Mouse (Mus musculus) olfactory bulb, adult 2 months (tissue): ENCODE results near the gene Tyrp1. TPM values are rescaled to one million over a fixed set of nuclear protein-coding genes. Genes with fewer than 3 reads are reported as not detected.

Experiments
- H3K27ac ChIP-seq: fragments of 200-500 bp; 2 replicates; pipeline ENCODE4 v1.5.1; 2012; ENCODE audit warnings: low read depth, low read length; ENCODE audit not compliant: insufficient read depth
- H3K4me1 ChIP-seq: fragments of 200-500 bp; 2 replicates; pipeline ENCODE4 v1.6.1; 2012; ENCODE audit warnings: low read length; ENCODE audit not compliant: control insufficient read depth, insufficient read depth
- H3K4me3 ChIP-seq: fragments of 200-500 bp; 2 replicates; pipeline ENCODE4 v1.5.1; 2012; ENCODE audit warnings: mild to moderate bottlenecking, low read depth, low read length, moderate library complexity; ENCODE audit not compliant: insufficient read depth
- CTCF ChIP-seq: fragments of 200-500 bp; IDR thresholded peaks from 2 replicates; pipeline ENCODE4 v1.5.1; 2012; ENCODE audit warnings: low read depth, mild to moderate bottlenecking, low read length, moderate library complexity; ENCODE audit not compliant: insufficient read depth
- POLR2A ChIP-seq: fragments of 200-500 bp; IDR thresholded peaks from 2 replicates; pipeline ENCODE4 v1.6.1; 2012; ENCODE audit warnings: mild to moderate bottlenecking, low read depth, low read length, moderate library complexity; ENCODE audit not compliant: insufficient read depth
- WGBS: fragments of 180-500 bp; shearing (Covaris S2); methylation state at CpG from one replicate; pipeline ENCODE4 v1.1.7; 2018; 5-methylcytosine and 5-hydroxymethylcytosine counted together
- polyA plus RNA-seq: library from polyadenylated mRNA; stranded (reverse); fragments of >200 nt; gene quantifications from 2 replicates; pipeline ENCODE4 v1.2.4, GENCODE M21; 2012; ENCODE audit warnings: low replicate concordance; ENCODE audit not compliant: missing spikeins, insufficient read depth, insufficient read length

Tyrp1 gene
- polyA plus RNA-seq, 1 experiment = not detected

DNA sequence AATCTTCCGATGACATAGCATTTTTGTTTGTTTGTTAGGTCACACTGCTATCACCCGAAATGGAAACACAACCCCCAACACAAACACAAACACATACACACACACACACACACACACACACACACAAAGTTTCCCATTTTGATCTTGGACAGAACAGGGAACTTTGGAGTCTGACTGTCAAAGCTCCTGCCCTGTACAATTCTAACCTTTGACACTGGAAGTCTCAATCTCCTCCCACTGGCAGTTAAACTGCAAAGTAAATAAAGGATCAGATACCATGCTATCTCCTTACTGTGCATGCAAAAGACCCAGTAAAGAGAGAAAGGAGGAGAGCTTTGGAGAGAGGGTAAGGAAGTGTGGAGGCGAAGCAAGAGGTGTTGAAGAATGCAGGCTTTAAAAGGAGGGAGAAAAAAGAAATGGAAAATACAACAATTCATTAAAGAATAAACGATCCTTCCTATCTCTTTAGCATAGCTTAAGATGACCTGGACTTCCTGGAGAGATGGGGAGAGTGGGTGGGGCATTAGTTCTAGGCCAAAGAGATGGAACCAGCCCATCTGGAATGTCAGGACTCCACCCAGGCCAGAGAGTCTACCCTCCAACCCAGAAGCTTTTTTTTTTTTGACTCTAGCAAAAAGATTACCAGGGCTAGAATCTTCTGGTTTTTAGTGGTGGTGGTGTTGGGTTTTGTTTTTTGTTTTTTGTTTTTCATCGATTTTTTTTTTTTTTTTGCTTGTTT is 40.4 kb downstream of the Tyrp1 start:
- TF ChIP-seq POLR2A (no peak), CTCF (no peak)
- Histone ChIP-seq H3K4me1 (0 out of 2 replicates have a peak, but pooled peaks cover 2% of the 10 kb centered on the region), H3K4me3 (no peak overlapping the region), H3K27ac (no peak overlapping the region)
- 77% methylated on average over 5 of the region's 5 CpGs for WGBS

DNA sequence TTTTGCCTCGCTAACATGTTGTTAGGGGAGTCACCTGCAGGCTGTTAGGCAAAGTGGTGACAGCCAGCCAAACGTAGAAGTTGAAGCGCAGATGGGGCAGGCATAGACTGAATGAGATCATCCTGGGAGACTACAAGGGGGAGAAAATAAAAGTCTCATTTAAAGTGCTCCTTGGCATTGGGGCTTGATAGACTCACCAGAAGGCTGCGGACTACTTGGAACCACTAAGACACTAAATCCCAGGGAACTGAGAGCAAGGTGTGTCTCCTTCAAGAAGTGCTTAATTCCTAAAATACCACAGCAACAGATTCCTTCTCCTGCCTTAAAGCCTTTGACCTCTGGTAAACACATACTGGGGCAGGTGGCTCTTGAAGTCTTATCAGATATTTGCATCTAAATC is 41.1 kb downstream of the Tyrp1 start:
- TF ChIP-seq POLR2A (no peak), CTCF (no peak)
- Histone ChIP-seq H3K4me3 (no peak overlapping the region), H3K27ac (no peak overlapping the region), H3K4me1 (0 out of 2 replicates have a peak, but pooled peaks cover 2% of the 10 kb centered on the region)
- WGBS = 86% methylated on average over 4 of the region's 4 CpGs

DNA sequence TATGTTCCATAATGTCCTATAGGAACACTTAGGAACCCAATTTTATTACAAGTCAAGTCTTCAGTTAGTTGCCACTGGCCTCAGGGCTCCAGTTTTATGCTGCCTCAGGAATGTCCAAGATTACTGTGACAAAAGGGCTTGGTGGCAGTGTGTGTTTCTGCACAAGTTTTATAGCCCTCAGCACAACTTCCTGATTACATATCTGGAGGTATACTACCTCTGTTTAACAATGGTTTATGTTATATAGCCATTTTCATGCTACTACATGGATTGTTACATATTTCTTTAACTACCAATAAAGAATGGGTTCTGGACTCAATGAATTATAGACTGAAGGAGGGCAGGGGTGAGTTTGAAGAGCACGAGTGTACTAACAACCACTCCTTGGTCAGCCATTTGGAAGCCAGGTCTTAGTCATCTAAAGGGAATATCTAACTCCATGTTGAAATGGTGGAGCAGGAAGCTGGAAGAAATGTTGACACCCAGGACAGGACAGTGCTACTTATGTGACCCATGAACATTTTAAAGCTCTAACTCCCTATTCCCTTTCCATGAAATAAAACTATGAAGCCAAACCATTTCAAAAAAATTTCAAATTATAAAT is 48.2 kb downstream of the Tyrp1 start:
- Histone ChIP-seq H3K4me1 (no peaks in the 10 kb centered on the region), H3K27ac (no peak overlapping the region), H3K4me3 (no peak overlapping the region)
- TF ChIP-seq POLR2A (no peak), CTCF (no peak)
- WGBS = 96% methylated on average over 1 of the region's 1 CpGs

DNA sequence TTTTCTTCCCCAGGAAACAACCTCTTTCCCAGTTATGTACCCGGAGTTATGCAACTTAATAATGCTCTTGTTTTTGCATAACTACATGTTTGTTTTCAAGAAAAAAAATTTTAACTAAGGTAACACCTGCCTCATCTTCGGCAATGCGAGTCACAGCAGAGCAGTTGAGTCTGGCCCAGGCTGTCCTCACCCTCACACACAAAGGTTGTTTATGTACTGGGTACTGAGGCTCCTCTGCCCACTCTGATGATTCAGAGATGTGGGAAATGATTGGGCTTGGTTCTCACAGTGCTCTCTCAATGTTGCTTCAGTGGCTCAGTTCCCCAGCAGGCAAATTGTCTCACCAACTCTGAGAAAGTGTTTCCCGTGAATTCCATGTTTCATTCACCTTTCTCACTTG is 52.7 kb downstream of the Tyrp1 start:
- Histone ChIP-seq H3K27ac (no peak overlapping the region), H3K4me3 (no peak overlapping the region), H3K4me1 (no peaks in the 10 kb centered on the region)
- 70% methylated on average over 4 of the region's 4 CpGs for WGBS
- TF ChIP-seq CTCF (no peak), POLR2A (no peak)

DNA sequence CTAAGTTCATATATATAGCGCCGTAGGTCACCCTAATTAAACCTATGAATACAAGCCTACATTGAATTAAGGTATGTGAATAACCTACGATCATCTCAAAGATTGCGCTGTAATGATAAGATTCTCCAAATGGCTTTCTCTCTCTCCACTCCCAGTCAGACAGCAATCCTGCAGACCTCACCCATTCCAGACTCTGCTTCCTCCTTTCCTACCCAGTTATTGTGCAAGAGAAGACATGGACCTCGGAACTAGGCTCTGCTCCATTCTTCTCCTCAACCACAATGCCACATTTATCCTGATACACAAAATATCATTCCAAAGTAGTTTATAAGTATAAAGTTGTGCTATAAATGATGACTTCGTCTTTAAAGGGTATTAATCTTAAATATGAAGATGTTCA is 57.1 kb downstream of the Tyrp1 start:
- 97% methylated on average over 6 of the region's 6 CpGs for WGBS

DNA sequence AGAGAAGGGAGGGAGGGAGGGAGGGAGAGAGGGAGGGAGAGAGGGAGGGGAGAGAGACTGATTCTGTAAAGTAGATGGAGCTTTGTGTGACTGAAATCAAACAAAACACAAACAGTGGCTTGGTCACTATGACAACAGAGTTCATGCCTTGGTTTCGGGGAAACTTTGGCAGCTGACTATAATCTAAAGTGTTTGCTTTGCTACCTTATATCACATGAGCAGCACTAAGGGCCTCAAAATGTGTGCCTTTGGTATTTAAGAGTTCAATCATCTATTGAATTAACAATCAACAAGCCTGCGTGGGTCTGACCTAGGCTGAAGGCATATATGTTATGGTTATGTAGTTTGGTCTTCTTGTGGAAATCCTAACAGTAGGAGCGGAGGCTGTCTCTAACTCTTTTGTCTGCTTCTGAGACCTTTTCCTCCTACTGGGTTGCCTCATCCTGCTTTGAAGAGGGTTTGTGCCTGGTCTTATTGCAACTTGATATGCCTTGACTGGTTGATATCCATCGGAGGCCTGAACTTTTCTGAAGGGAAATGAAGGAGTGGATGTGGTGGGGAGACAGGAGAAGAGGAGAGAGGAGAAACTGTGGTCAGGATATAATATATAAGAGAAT is 61.5 kb downstream of the Tyrp1 start:
- Histone ChIP-seq H3K27ac (no peak overlapping the region), H3K4me1 (no peaks in the 10 kb centered on the region), H3K4me3 (no peak overlapping the region)
- WGBS = 77% methylated on average over 4 of the region's 4 CpGs
- TF ChIP-seq CTCF = no peak
- no peak for TF ChIP-seq POLR2A

More for the DNA sequence above, 57.1 kb downstream of the Tyrp1 start:
- Histone ChIP-seq H3K27ac (no peak overlapping the region), H3K4me3 (no peak overlapping the region), H3K4me1 (no peaks in the 10 kb centered on the region)
- TF ChIP-seq POLR2A (no peak), CTCF (no peak)

Other genes starting within 250 kb of the Tyrp1 start
- not detected in 2 replicates for gene Lurap1l, start 76.5 kb downstream of the Tyrp1 start, polyA plus RNA-seq